Mouse (Mus musculus): ENCODE results near the gene Hrh1. TPM values are rescaled to one million over a fixed set of nuclear protein-coding genes. Genes with fewer than 3 reads are reported as not detected.

The Hrh1 gene
- polyA plus RNA-seq, 1 experiment from 2014 or later, result 0.19 TPM

DNA sequence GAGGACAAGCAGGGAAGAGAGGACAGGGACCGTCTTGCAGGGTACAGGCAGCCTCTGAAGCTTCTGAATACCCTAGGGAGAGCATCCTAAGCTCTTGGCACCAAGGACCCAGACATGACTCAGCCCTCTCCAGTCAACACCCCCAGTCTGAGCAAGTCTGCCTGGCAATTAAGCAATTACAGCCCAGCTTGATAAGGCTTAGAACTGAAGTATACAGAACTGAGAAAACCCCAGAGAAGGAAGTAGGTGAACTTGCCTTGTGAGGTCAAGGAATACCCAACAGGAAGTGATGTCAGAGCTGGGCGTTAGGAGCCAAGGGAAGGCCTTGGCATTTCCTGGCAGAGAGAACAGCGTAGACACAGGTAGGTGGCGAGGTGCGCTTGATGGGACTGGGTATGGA is 60.5 kb downstream of the Hrh1 start:
- Histone ChIP-seq H3K36me3 (ENCODE audit: insufficient read depth, low read length) (no peaks in the 10 kb centered on the region), H3K4me3 (ENCODE audit: low read depth, low read length) (no peak overlapping the region), H3K4me2 (replicated peaks; ENCODE audit: low read depth, low read length) (no peak overlapping the region), H3K9me3 (ENCODE audit: low read length) (no peaks in the 10 kb centered on the region), H3K27me3 (replicated peaks; ENCODE audit: insufficient read depth, low read length) (no peaks in the 10 kb centered on the region), H3K27ac (ENCODE audit: low read length) (no peak overlapping the region), H3K4me1 (ENCODE audit: insufficient read depth, low read depth, low read length) (no peaks in the 10 kb centered on the region), H3K9ac (replicated peaks; ENCODE audit: low read depth) (no peak overlapping the region)
- no peak for TF ChIP-seq CTCF (IDR thresholded peaks at IDR 0.05)
- no peak for TF ChIP-seq EP300 (IDR thresholded peaks at IDR 0.05)
- peak; percentile 47 for DNase-seq (ENCODE audit: low spot score)
- 69% methylated on average over 5 of the region's 5 CpGs for WGBS
- ATAC-seq, result 0 out of 2 replicates have a peak, but pooled peaks have one; percentile 41

DNA sequence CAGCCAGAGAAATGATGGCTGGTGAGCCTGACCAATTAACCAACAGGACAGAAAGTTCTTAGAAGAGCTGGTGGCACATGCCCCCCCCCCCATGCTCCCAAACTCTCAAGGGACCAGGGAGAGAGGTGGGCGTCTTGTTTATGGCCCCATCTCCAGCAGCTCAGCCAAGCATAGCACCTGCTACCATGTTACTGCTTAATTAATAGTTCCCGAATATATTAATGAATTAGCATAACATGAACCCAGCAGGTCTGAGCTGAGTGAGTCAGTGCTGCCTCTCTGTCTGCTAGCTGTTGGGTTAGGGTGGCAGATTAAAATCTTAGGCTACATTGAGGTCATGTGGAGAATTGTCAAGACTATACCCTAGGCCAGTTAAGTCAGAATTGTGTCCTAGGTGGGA is 62.2 kb downstream of the Hrh1 start:
- H3K4me2 ChIP-seq (replicated peaks; ENCODE audit: low read depth, low read length), result no peak overlapping the region
- DNase-seq (ENCODE audit: low spot score), result no peak
- H3K4me3 ChIP-seq (ENCODE audit: low read depth, low read length), result no peak overlapping the region
- no peak for ATAC-seq
- TF ChIP-seq CTCF (IDR thresholded peaks at IDR 0.05) (no peak), EP300 (IDR thresholded peaks at IDR 0.05) (no peak)
- no peak overlapping the region for H3K9ac ChIP-seq (replicated peaks; ENCODE audit: low read depth)
- WGBS, result 82% methylated on average over 2 of the region's 2 CpGs
- H3K27me3 ChIP-seq (replicated peaks; ENCODE audit: insufficient read depth, low read length), result no peaks in the 10 kb centered on the region
- H3K36me3 ChIP-seq (ENCODE audit: insufficient read depth, low read length), result no peaks in the 10 kb centered on the region
- H3K27ac ChIP-seq (ENCODE audit: low read length), result no peak overlapping the region
- H3K4me1 ChIP-seq (ENCODE audit: insufficient read depth, low read depth, low read length), result no peaks in the 10 kb centered on the region
- H3K9me3 ChIP-seq (ENCODE audit: low read length), result no peaks in the 10 kb centered on the region

DNA sequence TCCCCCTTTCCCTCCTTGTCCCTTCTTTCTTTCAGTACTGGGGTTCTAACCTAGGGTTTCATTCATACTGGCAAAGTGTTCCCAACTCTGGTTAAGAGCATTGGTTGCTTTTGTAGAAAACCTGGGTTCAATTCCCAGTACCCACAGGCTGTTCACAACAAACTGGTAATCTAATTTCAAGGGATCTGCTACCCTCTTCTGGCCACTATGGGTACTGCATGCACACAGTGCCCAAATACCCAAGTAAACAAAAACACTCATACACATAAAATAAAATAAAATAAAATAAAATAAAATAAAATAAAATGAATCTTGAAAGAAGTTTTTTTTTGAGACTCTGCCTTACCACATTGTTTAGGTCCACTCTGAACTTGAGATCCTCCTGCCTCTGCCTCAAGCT is 63.8 kb downstream of the Hrh1 start:
- no peak for DNase-seq (ENCODE audit: low spot score)
- TF ChIP-seq EP300 (IDR thresholded peaks at IDR 0.05) (no peak), CTCF (IDR thresholded peaks at IDR 0.05) (peak; percentile 63)
- Histone ChIP-seq H3K4me3 (ENCODE audit: low read depth, low read length) (no peak overlapping the region), H3K9me3 (ENCODE audit: low read length) (no peaks in the 10 kb centered on the region), H3K27me3 (replicated peaks; ENCODE audit: insufficient read depth, low read length) (no peaks in the 10 kb centered on the region), H3K36me3 (ENCODE audit: insufficient read depth, low read length) (no peaks in the 10 kb centered on the region), H3K9ac (replicated peaks; ENCODE audit: low read depth) (no peak overlapping the region), H3K4me1 (ENCODE audit: insufficient read depth, low read depth, low read length) (no peaks in the 10 kb centered on the region), H3K27ac (ENCODE audit: low read length) (no peak overlapping the region), H3K4me2 (replicated peaks; ENCODE audit: low read depth, low read length) (no peak overlapping the region)
- ATAC-seq, result no peak

DNA sequence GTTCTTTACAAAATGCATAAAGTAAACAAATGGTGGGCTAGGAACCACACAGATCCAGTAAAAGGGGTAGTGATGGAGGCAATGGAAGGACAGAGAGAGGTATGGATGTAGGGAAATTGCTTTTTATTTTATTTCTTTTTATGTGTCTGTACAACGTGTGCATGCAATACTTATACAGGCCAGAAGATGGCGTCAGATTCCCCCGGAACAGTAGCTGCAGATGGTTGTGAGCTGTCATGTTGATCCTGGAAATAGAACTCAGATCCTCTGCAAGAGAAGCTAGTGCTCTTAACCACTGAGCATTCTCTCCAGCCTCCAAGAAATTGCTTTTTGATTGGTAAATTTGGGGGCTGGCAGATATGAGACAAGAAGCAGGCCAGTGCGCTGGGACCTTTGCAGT is 65.0 kb downstream of the Hrh1 start:
- Histone ChIP-seq H3K27ac (ENCODE audit: low read length) (no peak overlapping the region), H3K9ac (replicated peaks; ENCODE audit: low read depth) (no peak overlapping the region), H3K4me3 (ENCODE audit: low read depth, low read length) (no peak overlapping the region), H3K27me3 (replicated peaks; ENCODE audit: insufficient read depth, low read length) (no peaks in the 10 kb centered on the region), H3K36me3 (ENCODE audit: insufficient read depth, low read length) (no peaks in the 10 kb centered on the region), H3K4me1 (ENCODE audit: insufficient read depth, low read depth, low read length) (no peaks in the 10 kb centered on the region), H3K4me2 (replicated peaks; ENCODE audit: low read depth, low read length) (no peak overlapping the region), H3K9me3 (ENCODE audit: low read length) (no peaks in the 10 kb centered on the region)
- no peak for ATAC-seq
- DNase-seq (ENCODE audit: low spot score), result peak; percentile 43
- WGBS, result 27% methylated on average over 4 of the region's 4 CpGs
- TF ChIP-seq CTCF (IDR thresholded peaks at IDR 0.05) (peak; percentile 70), EP300 (IDR thresholded peaks at IDR 0.05) (no peak)

DNA sequence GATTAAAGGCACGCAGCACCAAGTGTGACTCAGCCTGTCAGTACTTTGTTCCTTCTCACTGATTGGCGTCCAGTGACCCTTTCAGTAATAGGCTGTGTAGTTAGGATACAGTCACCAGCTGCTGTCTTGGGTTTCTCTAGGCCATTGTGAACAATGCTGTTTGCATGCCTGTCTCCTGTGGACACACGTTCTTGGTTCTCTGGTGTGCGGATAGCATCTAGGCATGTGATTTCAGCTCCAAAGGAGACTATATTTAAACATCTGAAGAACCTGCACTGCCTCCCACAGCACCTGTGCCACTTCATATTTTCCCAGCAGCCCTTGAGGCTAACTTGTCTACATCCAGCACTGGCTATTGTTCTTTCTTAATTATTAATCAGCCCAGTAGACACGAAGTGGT is 75.8 kb downstream of the Hrh1 start:
- no peaks in the 10 kb centered on the region for H3K27me3 ChIP-seq (replicated peaks; ENCODE audit: insufficient read depth, low read length)
- DNase-seq (ENCODE audit: low spot score) (no peak), ATAC-seq (no peak)
- H3K36me3 ChIP-seq (ENCODE audit: insufficient read depth, low read length), result no peaks in the 10 kb centered on the region
- H3K27ac ChIP-seq (ENCODE audit: low read length), result no peak overlapping the region
- no peak overlapping the region for H3K4me2 ChIP-seq (replicated peaks; ENCODE audit: low read depth, low read length)
- H3K4me1 ChIP-seq (ENCODE audit: insufficient read depth, low read depth, low read length), result no peaks in the 10 kb centered on the region
- no peak for TF ChIP-seq EP300 (IDR thresholded peaks at IDR 0.05)
- TF ChIP-seq CTCF (IDR thresholded peaks at IDR 0.05), result no peak
- no peak overlapping the region for H3K4me3 ChIP-seq (ENCODE audit: low read depth, low read length)
- 59% methylated on average over 5 of the region's 5 CpGs for WGBS
- H3K9me3 ChIP-seq (ENCODE audit: low read length), result no peaks in the 10 kb centered on the region
- H3K9ac ChIP-seq (replicated peaks; ENCODE audit: low read depth), result no peak overlapping the region

DNA sequence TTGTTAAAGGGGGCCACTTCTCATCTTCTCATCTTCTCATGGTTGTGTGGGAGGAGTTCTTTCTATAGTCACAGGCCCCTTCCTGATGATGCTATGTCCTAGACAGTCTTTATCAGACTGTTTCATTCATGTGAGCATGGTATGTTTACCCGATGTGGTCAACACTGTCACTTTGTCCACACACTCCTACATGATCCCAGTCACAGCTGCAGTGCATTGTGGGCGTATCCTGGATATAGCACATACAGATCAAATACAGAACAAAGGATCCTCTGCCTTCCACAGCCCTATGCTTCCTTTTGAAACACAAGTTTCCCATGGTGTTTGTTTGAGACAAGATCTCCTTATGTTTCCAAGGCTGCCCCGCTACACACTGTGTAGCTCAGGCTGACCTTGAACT is 76.3 kb downstream of the Hrh1 start:
- ATAC-seq (no peak), DNase-seq (ENCODE audit: low spot score) (no peak)
- 81% methylated on average over 3 of the region's 3 CpGs for WGBS
- no peaks in the 10 kb centered on the region for H3K9me3 ChIP-seq (ENCODE audit: low read length)
- no peak overlapping the region for H3K4me3 ChIP-seq (ENCODE audit: low read depth, low read length)
- no peaks in the 10 kb centered on the region for H3K36me3 ChIP-seq (ENCODE audit: insufficient read depth, low read length)
- H3K4me1 ChIP-seq (ENCODE audit: insufficient read depth, low read depth, low read length), result no peaks in the 10 kb centered on the region
- TF ChIP-seq CTCF (IDR thresholded peaks at IDR 0.05), result no peak
- TF ChIP-seq EP300 (IDR thresholded peaks at IDR 0.05), result no peak
- no peak overlapping the region for H3K27ac ChIP-seq (ENCODE audit: low read length)
- H3K27me3 ChIP-seq (replicated peaks; ENCODE audit: insufficient read depth, low read length), result no peaks in the 10 kb centered on the region
- no peak overlapping the region for H3K9ac ChIP-seq (replicated peaks; ENCODE audit: low read depth)
- no peak overlapping the region for H3K4me2 ChIP-seq (replicated peaks; ENCODE audit: low read depth, low read length)

DNA sequence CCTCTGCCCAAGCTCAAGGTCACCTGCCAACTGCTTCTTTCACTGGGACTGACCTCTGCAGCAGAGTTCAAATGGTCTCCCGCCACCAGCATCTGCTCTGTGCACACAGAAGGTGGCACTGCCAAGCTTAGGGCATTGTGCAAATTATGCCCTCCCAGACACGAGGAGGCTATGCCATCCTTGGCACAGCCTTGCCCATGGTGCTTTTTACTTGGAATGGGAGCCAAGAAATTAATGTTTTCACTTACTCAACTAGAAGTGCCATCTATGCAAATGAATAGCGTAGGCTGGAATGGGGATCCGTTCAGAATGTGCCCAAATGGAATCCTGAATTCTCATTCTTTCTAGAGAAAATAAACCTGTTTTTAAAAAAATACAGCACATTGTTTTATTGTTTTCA is 77.2 kb downstream of the Hrh1 start:
- H3K27ac ChIP-seq (ENCODE audit: low read length), result no peak overlapping the region
- WGBS, result 80% methylated on average over 4 of the region's 4 CpGs
- H3K9me3 ChIP-seq (ENCODE audit: low read length), result no peaks in the 10 kb centered on the region
- H3K4me1 ChIP-seq (ENCODE audit: insufficient read depth, low read depth, low read length), result no peaks in the 10 kb centered on the region
- H3K4me2 ChIP-seq (replicated peaks; ENCODE audit: low read depth, low read length), result no peak overlapping the region
- no peak for ATAC-seq
- no peak overlapping the region for H3K9ac ChIP-seq (replicated peaks; ENCODE audit: low read depth)
- no peaks in the 10 kb centered on the region for H3K36me3 ChIP-seq (ENCODE audit: insufficient read depth, low read length)
- DNase-seq (ENCODE audit: low spot score), result no peak
- H3K27me3 ChIP-seq (replicated peaks; ENCODE audit: insufficient read depth, low read length), result no peaks in the 10 kb centered on the region
- no peak overlapping the region for H3K4me3 ChIP-seq (ENCODE audit: low read depth, low read length)
- TF ChIP-seq EP300 (IDR thresholded peaks at IDR 0.05) (no peak), CTCF (IDR thresholded peaks at IDR 0.05) (no peak)

All from lung, postnatal 0 days (tissue).